Mouse (Mus musculus) embryonic fibroblast, embryonic 13.5 days (primary cell): ENCODE results near the gene Ptf1a.

Source experiments
- CTCF ChIP-seq: IDR thresholded peaks from 2 replicates; pipeline ENCODE4 v1.5.1; 2011; ENCODE audit warnings: mild to moderate bottlenecking, control low read depth, low read length, moderate library complexity, borderline replicate concordance; ENCODE audit not compliant: insufficient read depth
- POLR2A ChIP-seq: IDR thresholded peaks from 2 replicates; pipeline ENCODE4 v1.6.1; 2011; ENCODE audit warnings: low read depth, mild to moderate bottlenecking, control low read depth, low read length, moderate library complexity

DNA sequence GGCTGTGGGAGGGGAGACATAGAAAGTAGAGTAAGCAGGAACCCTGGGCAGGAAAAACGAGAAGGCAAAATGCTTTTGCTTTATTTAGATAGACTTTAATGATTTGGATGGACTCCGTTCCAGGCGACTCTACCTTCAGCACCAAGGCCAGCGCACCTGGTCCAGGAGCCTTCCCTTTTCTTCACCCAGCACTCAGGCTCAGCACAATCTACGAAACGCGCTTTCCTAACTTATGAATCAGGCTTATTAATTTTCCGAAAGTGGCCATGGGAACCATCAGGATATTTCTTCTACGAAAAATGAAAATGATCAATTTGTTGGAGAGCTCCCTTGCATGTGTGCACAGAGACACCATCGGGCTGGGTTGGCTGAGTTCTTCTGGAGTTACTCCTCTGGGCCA, 16.4 kb upstream of the Ptf1a start:
- TF ChIP-seq CTCF = no peak
- TF ChIP-seq POLR2A = no peak
